Mouse (Mus musculus) limb, embryonic 14.5 days (tissue): ENCODE data around the gene Cd1d1. TPM values are rescaled to one million over a fixed set of nuclear protein-coding genes. Genes with fewer than 3 reads are reported as not detected.

Experiments
- ATAC-seq: fragments of 200-750 bp; cut with Nextera tagmentation; 2 replicates; pipeline ENCODE4 v1.8.0; 2017; ENCODE audit warnings: low read depth, moderate number of reproducible peaks, moderate TSS enrichment; ENCODE audit not compliant: low FRiP score
- DNase-seq: peaks from one replicate; pipeline ENCODE4 v3.0.0-alpha.2; 2015; ENCODE audit warnings: low spot score
- H3K27ac ChIP-seq: fragments of 300-500 bp; sonication (generic); replicated peaks from 2 replicates; pipeline ENCODE4 v1.5.1; 2014; ENCODE audit warnings: low read depth, mild to moderate bottlenecking, low read length, moderate library complexity, mixed read lengths
- H3K27me3 ChIP-seq: fragments of 300-500 bp; sonication (generic); 2 replicates; pipeline ENCODE4 v1.6.1; 2014; ENCODE audit warnings: low read length, mixed read lengths; ENCODE audit not compliant: control insufficient read depth, insufficient read depth
- H3K36me3 ChIP-seq: fragments of 300-500 bp; sonication (generic); 2 replicates; pipeline ENCODE4 v1.6.1; 2014; ENCODE audit warnings: mild to moderate bottlenecking, low read length, moderate library complexity, mixed read lengths; ENCODE audit not compliant: control insufficient read depth, insufficient read depth
- H3K4me1 ChIP-seq: fragments of 300-500 bp; sonication (generic); 2 replicates; pipeline ENCODE4 v1.6.1; 2014; ENCODE audit warnings: antibody characterized with exemption, low read length, mixed read lengths; ENCODE audit not compliant: control insufficient read depth, insufficient read depth
- H3K4me2 ChIP-seq: fragments of 300-500 bp; sonication (generic); replicated peaks from 2 replicates; pipeline ENCODE4 v1.6.1; 2014; ENCODE audit warnings: low read depth, mild to moderate bottlenecking, low read length, moderate library complexity; ENCODE audit not compliant: severe bottlenecking
- H3K4me3 ChIP-seq: fragments of 300-500 bp; sonication (generic); replicated peaks from 2 replicates; pipeline ENCODE4 v1.5.1; 2014; ENCODE audit warnings: low read length
- H3K9ac ChIP-seq: fragments of 300-500 bp; sonication (generic); 2 replicates; pipeline ENCODE4 v1.6.1; 2014; ENCODE audit warnings: mild to moderate bottlenecking, low read depth, low read length, moderate library complexity; ENCODE audit not compliant: severe bottlenecking
- H3K9me3 ChIP-seq: fragments of 300-500 bp; sonication (generic); 2 replicates; pipeline ENCODE4 v1.6.1; 2016; ENCODE audit warnings: low read length; ENCODE audit not compliant: control insufficient read depth
- POLR2A ChIP-seq: fragments of 200-500 bp; IDR thresholded peaks from 2 replicates; pipeline ENCODE4 v1.8.0; 2012; ENCODE audit warnings: inconsistent platforms, mild to moderate bottlenecking, moderate library complexity, borderline replicate concordance; ENCODE audit not compliant: insufficient read depth, insufficient read length; ENCODE audit errors: extremely low read depth
- WGBS: fragments of 180-500 bp; shearing (Covaris S2); extraction: QIAGEN DNeasy Blood & Tissue Kit; methylation state at CpG from one replicate; pipeline ENCODE4 v1.1.7; 2014; 5-methylcytosine and 5-hydroxymethylcytosine counted together
- polyA plus RNA-seq, 2 experiments: library from polyadenylated mRNA; depleted of rRNA in 1 of 2; stranded (reverse) in 1 of 2; unstranded in 1 of 2; fragments of >200 nt; fragmentation: Nextera tagmentation in 1 of 2; extraction: Ambion mirVana in 1 of 2; gene quantifications; 2 replicates each; pipeline versions ENCODE4 v1.2.1 to v1.2.3; 2012 to 2014

Cd1d1 gene
- polyA plus RNA-seq, 2 experiments: 17.2 to 34.0 TPM

GRCm38 (mm10) chr3:86960656-86961394, 38.4 kb downstream of the Cd1d1 start:
- no peak overlapping the region for H3K9ac ChIP-seq
- no peak for TF ChIP-seq POLR2A
- ATAC-seq: no peak

GRCm38 (mm10) chr3:86959088-86959487, 40.2 kb downstream of the Cd1d1 start:
- Histone ChIP-seq H3K36me3 (no peaks in the 10 kb centered on the region), H3K9ac (no peak overlapping the region), H3K4me3 (no peak overlapping the region), H3K27me3 (no peaks in the 10 kb centered on the region), H3K27ac (no peak overlapping the region), H3K4me1 (no peaks in the 10 kb centered on the region), H3K4me2 (no peak overlapping the region), H3K9me3 (no peaks in the 10 kb centered on the region)
- TF ChIP-seq POLR2A: no peak
- ATAC-seq (no peak), DNase-seq (no peak)
- WGBS: 87% methylated on average over 7 of the region's 7 CpGs

More at GRCm38 (mm10) chr3:86960656-86961394, 38.4 kb downstream of the Cd1d1 start:
- 86% methylated on average over 17 of the region's 17 CpGs for WGBS
- Histone ChIP-seq H3K4me2 (no peak overlapping the region), H3K4me1 (no peaks in the 10 kb centered on the region), H3K27me3 (no peaks in the 10 kb centered on the region), H3K9me3 (no peaks in the 10 kb centered on the region), H3K36me3 (no peaks in the 10 kb centered on the region), H3K4me3 (no peak overlapping the region), H3K27ac (no peak overlapping the region)
- no peak for DNase-seq

GRCm38 (mm10) chr3:86955376-86955775, 43.9 kb downstream of the Cd1d1 start:
- no peak overlapping the region for H3K4me3 ChIP-seq
- no peak for TF ChIP-seq POLR2A
- H3K4me1 ChIP-seq: no peaks in the 10 kb centered on the region
- no peak overlapping the region for H3K9ac ChIP-seq
- H3K9me3 ChIP-seq: 0 out of 2 replicates have a peak, but pooled peaks cover 3% of the 10 kb centered on the region
- no peak overlapping the region for H3K27ac ChIP-seq
- H3K4me2 ChIP-seq: no peak overlapping the region
- no peak for ATAC-seq
- no peaks in the 10 kb centered on the region for H3K27me3 ChIP-seq
- H3K36me3 ChIP-seq: no peaks in the 10 kb centered on the region
- DNase-seq: no peak
- 15% methylated on average over 4 of the region's 4 CpGs for WGBS

- DNase-seq (no peak), ATAC-seq (no peak)
- Histone ChIP-seq H3K27me3 (no peaks in the 10 kb centered on the region), H3K9ac (no peak overlapping the region), H3K27ac (no peak overlapping the region), H3K4me3 (no peak overlapping the region), H3K4me2 (no peak overlapping the region), H3K9me3 (0 out of 2 replicates have a peak, but pooled peaks cover 3% of the 10 kb centered on the region), H3K4me1 (no peaks in the 10 kb centered on the region), H3K36me3 (no peaks in the 10 kb centered on the region)
- TF ChIP-seq POLR2A: no peak
- 22% methylated on average over 1 of the region's 1 CpGs for WGBS
Measured at GRCm38 (mm10) chr3:86954521-86954920, 44.7 kb downstream of the Cd1d1 start.

GRCm38 (mm10) chr3:86953819-86954218, 45.4 kb downstream of the Cd1d1 start:
- H3K36me3 ChIP-seq: no peaks in the 10 kb centered on the region
- WGBS: 87% methylated on average over 4 of the region's 4 CpGs
- H3K9ac ChIP-seq: no peak overlapping the region
- H3K27me3 ChIP-seq: no peaks in the 10 kb centered on the region
- DNase-seq (no peak), ATAC-seq (no peak)
- no peak overlapping the region for H3K4me3 ChIP-seq
- no peak for TF ChIP-seq POLR2A
- H3K4me1 ChIP-seq: no peaks in the 10 kb centered on the region
- H3K4me2 ChIP-seq: no peak overlapping the region
- 0 out of 2 replicates have a peak, but pooled peaks cover 3% of the 10 kb centered on the region for H3K9me3 ChIP-seq
- H3K27ac ChIP-seq: no peak overlapping the region
